8 mouse cellular contexts compared by ENCODE assay signal in genomic region chr5:30465861-30466260, GRCm38 (mm10). TPM values are rescaled to one million over a fixed set of nuclear protein-coding genes. Genes with fewer than 3 reads are reported as not detected.
A peak's percentile ranks its signal among the peaks of the same experiment; 100 is the strongest.
DNase-seq lines count a peak whose midpoint lies in the region; ATAC-seq and TF ChIP-seq lines count a peak whose summit lies in the region.

Gene 1700001C02Rik (plus strand): TSS chr5:30466047.

- H3K27me3 ChIP-seq in kidney, embryonic 16.5 days (ENCODE audit: insufficient read depth, low read length): peaks cover 14% of the 10 kb centered on the region
- H3K27me3 ChIP-seq in kidney, adult 2 months (replicated peaks; ENCODE audit: control insufficient read depth, insufficient read depth, low read length): no peaks in the 10 kb centered on the region
- peaks cover 27% of the 10 kb centered on the region for H3K27me3 ChIP-seq in heart, embryonic 11.5 days (ENCODE audit: control insufficient read depth, insufficient read depth, low read length)
- H3K27me3 ChIP-seq in limb, embryonic 13.5 days: peaks cover 55% of the 10 kb centered on the region

- DNase-seq in kidney, adult 2 months: no peak
- peak; percentile 31 for DNase-seq in ZHBTc4 (ENCODE audit: low read depth, low spot score)
- no peak for DNase-seq in spleen, adult 18-20 months
- DNase-seq in B cell, adult 2 months: no peak
- DNase-seq in adrenal gland, adult 18-20 months (ENCODE audit: low spot score in 2 of 2): no peak

- peak within 1 kb of the TSS; percentile 70 for H3K4me2 ChIP-seq in kidney, embryonic 16.5 days (replicated peaks; ENCODE audit: low read depth, low read length)
- peak within 1 kb of the TSS; percentile 60 for H3K4me2 ChIP-seq in heart, embryonic 11.5 days
- peak within 1 kb of the TSS; percentile 59 for H3K4me2 ChIP-seq in limb, embryonic 13.5 days (replicated peaks)

- H3K4me1 ChIP-seq in kidney, embryonic 16.5 days (ENCODE audit: insufficient read depth, low read length): no peaks in the 10 kb centered on the region
- no peaks in the 10 kb centered on the region for H3K4me1 ChIP-seq in kidney, adult 2 months (ENCODE audit: control insufficient read depth, insufficient read depth, low read length)
- H3K4me1 ChIP-seq in heart, embryonic 11.5 days (ENCODE audit: control insufficient read depth, insufficient read depth, low read length): 0 out of 2 replicates have a peak, but pooled peaks cover 4% of the 10 kb centered on the region
- peaks cover 30% of the 10 kb centered on the region for H3K4me1 ChIP-seq in limb, embryonic 13.5 days

- 9% methylated on average over 20 of the region's 21 CpGs for WGBS in kidney, embryonic 16.5 days
- 12% methylated on average over 21 of the region's 21 CpGs for WGBS in kidney, adult 2 months
- 24% methylated on average over 21 of the region's 21 CpGs for WGBS in heart, embryonic 11.5 days (ENCODE audit: insufficient replicate concordance)
- WGBS in limb, embryonic 13.5 days: 14% methylated on average over 21 of the region's 21 CpGs

- H3K9me3 ChIP-seq in kidney, embryonic 16.5 days (ENCODE audit: low read length): no peaks in the 10 kb centered on the region
- no peaks in the 10 kb centered on the region for H3K9me3 ChIP-seq in heart, embryonic 11.5 days (replicated peaks; ENCODE audit: control insufficient read depth, low read length)
- no peaks in the 10 kb centered on the region for H3K9me3 ChIP-seq in limb, embryonic 13.5 days

- no peak for TF ChIP-seq CTCF in kidney, adult 2 months (conservative IDR thresholded peaks at IDR 0.05; ENCODE audit: insufficient read depth, insufficient read length, low read depth, low read length)

- H3K4me3 ChIP-seq in kidney, embryonic 16.5 days (ENCODE audit: low read length): peak within 1 kb of the TSS; percentile 41
- H3K4me3 ChIP-seq in kidney, adult 2 months (ENCODE audit: insufficient read depth, low read depth, low read length): no peak within 1 kb of the TSS
- H3K4me3 ChIP-seq in heart, embryonic 11.5 days (ENCODE audit: low read depth, low read length): peak within 1 kb of the TSS; percentile 30; the same call in 1 of the 2 replicates
- peak within 1 kb of the TSS; percentile 31 for H3K4me3 ChIP-seq in limb, embryonic 13.5 days

- H3K9ac ChIP-seq in kidney, embryonic 16.5 days (replicated peaks; ENCODE audit: low read length): no peak within 1 kb of the TSS; the same call in 1 of the 2 replicates
- no peak within 1 kb of the TSS for H3K9ac ChIP-seq in heart, embryonic 11.5 days (ENCODE audit: low read depth, low read length)
- 0 out of 2 replicates have a peak within 1 kb of the TSS, but pooled peaks have one; percentile 6 for H3K9ac ChIP-seq in limb, embryonic 13.5 days

- peak; percentile 71; the same call in 1 of the 2 replicates for ATAC-seq in kidney, embryonic 16.5 days (ENCODE audit: low FRiP score, low TSS enrichment)
- ATAC-seq in heart, embryonic 11.5 days (replicated peaks; ENCODE audit: insufficient number of reproducible peaks, low FRiP score, low TSS enrichment): no peak
- no peak for ATAC-seq in limb, embryonic 13.5 days (ENCODE audit: low FRiP score, low read depth)

- no peak within 1 kb of the TSS for H3K27ac ChIP-seq in kidney, embryonic 16.5 days (ENCODE audit: low read length)
- H3K27ac ChIP-seq in kidney, adult 2 months (ENCODE audit: insufficient read depth, low read depth, low read length): no peak within 1 kb of the TSS
- no peak within 1 kb of the TSS for H3K27ac ChIP-seq in heart, embryonic 11.5 days (ENCODE audit: low read depth, low read length)
- no peak within 1 kb of the TSS for H3K27ac ChIP-seq in limb, embryonic 13.5 days

- TF ChIP-seq POLR2A in kidney, adult 2 months (IDR thresholded peaks at IDR 0.05; ENCODE audit: low read depth, low read length): no peak

- no peaks in the 10 kb centered on the region for H3K36me3 ChIP-seq in kidney, embryonic 16.5 days (ENCODE audit: insufficient read depth, low read length)
- no peaks in the 10 kb centered on the region for H3K36me3 ChIP-seq in kidney, adult 2 months (ENCODE audit: control insufficient read depth, insufficient read depth, low read length)
- H3K36me3 ChIP-seq in heart, embryonic 11.5 days (ENCODE audit: control insufficient read depth, insufficient read depth, low read length): no peaks in the 10 kb centered on the region
- no peaks in the 10 kb centered on the region for H3K36me3 ChIP-seq in limb, embryonic 13.5 days

RNA-seq across cellular contexts. Expression of gene 1700001C02Rik, which starts in this region (rescaled TPM):
- polyA plus RNA-seq in kidney, embryonic 16.5 days (2015; fragmentation: Nextera tagmentation; extraction: Ambion mirVana): not detected in 2 replicates
- polyA plus RNA-seq in kidney, adult 2 months (2012; rRNA removed): 0.19 TPM in 1 of 2 replicates, not detected in the other
- polyA plus RNA-seq in heart, embryonic 11.5 days (2014; fragmentation: Nextera tagmentation; extraction: Ambion mirVana): not detected in 2 replicates
- polyA plus RNA-seq in limb, embryonic 13.5 days (2015; fragmentation: Nextera tagmentation; extraction: Ambion mirVana): not detected in 2 replicates
- total RNA-seq in adrenal gland, adult 18-20 months (2021): not detected

Comparison
In these comparisons a context has a peak if more than half of its experiments do, and no peak if none do; other contexts are left out.
1. Peak in ATAC-seq, H3K4me3 ChIP-seq and H3K4me2 ChIP-seq in kidney, embryonic 16.5 days; RNA of the gene not detected or under 1 TPM.